Mouse (Mus musculus) T-helper 1 cell (primary cell): ENCODE results near the gene Slc35c2.

Experiments used
- in situ Hi-C: fragments of 300-600 bp; cut with MboI, MseI; formaldehyde crosslinking; loops from one replicate; pipeline ENCODE4 v1.15.1; 2025; ENCODE audit warnings: high pct_unique_total_duplicates

Slc35c2 gene

GRCm38 (mm10) chr2:165239533-165240144, 48.0 kb downstream of the Slc35c2 start:
- in situ Hi-C loops: no loop called here

- in situ Hi-C loops: no loop called here
Measured at GRCm38 (mm10) chr2:165238416-165239145, 49.1 kb downstream of the Slc35c2 start.

- in situ Hi-C loops: loop anchor here (5.0 kb wide), 1 partner anchor 38 kb away; no protein-coding TSS in a partner anchor
Measured at GRCm38 (mm10) chr2:165234613-165235291, 52.9 kb downstream of the Slc35c2 start, which contains the start of gene Cdh22. Gene Cdh22, minus strand, starts transcription at chr2:165234853.

- in situ Hi-C loops: loop anchor here (5.0 kb wide), 1 partner anchor 38 kb away; no protein-coding TSS in a partner anchor
Measured at GRCm38 (mm10) chr2:165234291-165234612, 53.4 kb downstream of the Slc35c2 start.

- in situ Hi-C loops: loop anchor here (5.0 kb wide), 1 partner anchor 39 kb away; no protein-coding TSS in a partner anchor
Measured at GRCm38 (mm10) chr2:165233491-165234290, 54.0 kb downstream of the Slc35c2 start.

- in situ Hi-C loops: no loop called here
Measured at GRCm38 (mm10) chr2:165229050-165229449, 58.6 kb downstream of the Slc35c2 start.
